Mouse (Mus musculus): ENCODE measurements around the gene Gpr88. TPM values are rescaled to one million over a fixed set of nuclear protein-coding genes. Genes with fewer than 3 reads are reported as not detected.
A peak's percentile ranks its signal among the peaks of the same experiment; 100 is the strongest.

The Gpr88 gene
- total RNA-seq, 2 experiments from 2014 or later, result 1.9 to 2.0 TPM

- TF ChIP-seq CTCF (conservative IDR thresholded peaks at IDR 0.05), result no peak
- no peak overlapping the region for H3K4me3 ChIP-seq
- H3K27ac ChIP-seq, result no peak overlapping the region
- DNase-seq (ENCODE audit: low spot score in 2 of 2), result no peak
Observed at GRCm38 (mm10) chr3:116267036-116267654, 13.8 kb upstream of the Gpr88 start.

- no peak for DNase-seq (ENCODE audit: low spot score in 2 of 2)
- H3K27ac ChIP-seq, result no peak overlapping the region
- no peak overlapping the region for H3K4me3 ChIP-seq
- TF ChIP-seq CTCF (conservative IDR thresholded peaks at IDR 0.05), result no peak
Observed at GRCm38 (mm10) chr3:116266360-116266759, 13.1 kb upstream of the Gpr88 start.

- H3K27ac ChIP-seq, result no peak overlapping the region
- TF ChIP-seq CTCF (conservative IDR thresholded peaks at IDR 0.05), result no peak
- no peak for DNase-seq (ENCODE audit: low spot score in 2 of 2)
- H3K4me3 ChIP-seq, result no peak overlapping the region
Observed at GRCm38 (mm10) chr3:116263977-116264376, 10.7 kb upstream of the Gpr88 start.

GRCm38 (mm10) chr3:116263061-116263460, 9.8 kb upstream of the Gpr88 start:
- no peak for TF ChIP-seq CTCF (conservative IDR thresholded peaks at IDR 0.05)
- Histone ChIP-seq H3K27ac (no peak overlapping the region), H3K4me3 (no peak overlapping the region)
- no peak for DNase-seq (ENCODE audit: low spot score in 2 of 2)

- H3K4me3 ChIP-seq, result no peak overlapping the region
- no peak overlapping the region for H3K27ac ChIP-seq
- no peak for TF ChIP-seq CTCF (conservative IDR thresholded peaks at IDR 0.05)
- no peak for DNase-seq (ENCODE audit: low spot score in 2 of 2)
Observed at GRCm38 (mm10) chr3:116256104-116256503, 2.8 kb upstream of the Gpr88 start.

- no peak overlapping the region for H3K27ac ChIP-seq
- no peak for DNase-seq (ENCODE audit: low spot score in 2 of 2)
- peak; percentile 56 for TF ChIP-seq CTCF (conservative IDR thresholded peaks at IDR 0.05)
Observed at GRCm38 (mm10) chr3:116252255-116253040, 855 bp downstream of the Gpr88 start.

GRCm38 (mm10) chr3:116251481-116252254, 1.6 kb downstream of the Gpr88 start:
- no peak for TF ChIP-seq CTCF (conservative IDR thresholded peaks at IDR 0.05)

More at GRCm38 (mm10) chr3:116252255-116253040, 855 bp downstream of the Gpr88 start:
- H3K4me3 ChIP-seq, result peak overlapping the region; percentile 51

GRCm38 (mm10) chr3:116249026-116249425, 4.3 kb downstream of the Gpr88 start:
- no peak overlapping the region for H3K4me3 ChIP-seq
- no peak for DNase-seq (ENCODE audit: low spot score in 2 of 2)
- no peak for TF ChIP-seq CTCF (conservative IDR thresholded peaks at IDR 0.05)
- H3K27ac ChIP-seq, result no peak overlapping the region

More at GRCm38 (mm10) chr3:116251481-116252254, 1.6 kb downstream of the Gpr88 start:
- DNase-seq (ENCODE audit: low spot score in 2 of 2), result peak in 1 of 2 experiments; percentile 19
- Histone ChIP-seq H3K27ac (no peak overlapping the region), H3K4me3 (peak overlapping the region; percentile 51)

- no peak for DNase-seq (ENCODE audit: low spot score in 2 of 2)
- no peak for TF ChIP-seq CTCF (conservative IDR thresholded peaks at IDR 0.05)
- no peak overlapping the region for H3K27ac ChIP-seq
Observed at GRCm38 (mm10) chr3:116244476-116244875, 8.8 kb downstream of the Gpr88 start.

GRCm38 (mm10) chr3:116242685-116243084, 10.6 kb downstream of the Gpr88 start:
- no peak for TF ChIP-seq CTCF (conservative IDR thresholded peaks at IDR 0.05)
- no peak for DNase-seq (ENCODE audit: low spot score in 2 of 2)
- Histone ChIP-seq H3K27ac (no peak overlapping the region), H3K4me3 (no peak overlapping the region)

More at GRCm38 (mm10) chr3:116244476-116244875, 8.8 kb downstream of the Gpr88 start:
- H3K4me3 ChIP-seq, result no peak overlapping the region

- Histone ChIP-seq H3K27ac (no peak overlapping the region), H3K4me3 (no peak overlapping the region)
- DNase-seq (ENCODE audit: low spot score in 2 of 2), result no peak
- no peak for TF ChIP-seq CTCF (conservative IDR thresholded peaks at IDR 0.05)
Observed at GRCm38 (mm10) chr3:116237527-116237926, 15.8 kb downstream of the Gpr88 start.

- DNase-seq (ENCODE audit: low spot score in 2 of 2), result no peak
- no peak overlapping the region for H3K4me3 ChIP-seq
- no peak for TF ChIP-seq CTCF (conservative IDR thresholded peaks at IDR 0.05)
- H3K27ac ChIP-seq, result no peak overlapping the region
Observed at GRCm38 (mm10) chr3:116236856-116237255, 16.4 kb downstream of the Gpr88 start.

- DNase-seq (ENCODE audit: low spot score in 2 of 2), result no peak
- Histone ChIP-seq H3K27ac (no peak overlapping the region), H3K4me3 (no peak overlapping the region)
- TF ChIP-seq CTCF (conservative IDR thresholded peaks at IDR 0.05), result no peak
Observed at GRCm38 (mm10) chr3:116233515-116233914, 19.8 kb downstream of the Gpr88 start.
